Mouse (Mus musculus) embryonic facial prominence, embryonic 11.5 days (tissue): ENCODE measurements around the gene Slc16a1. TPM values are rescaled to one million over a fixed set of nuclear protein-coding genes. Genes with fewer than 3 reads are reported as not detected.
"Not testable (repeated sequence)": the region's sequence is repeated elsewhere in the genome, so short reads cannot be mapped to it uniquely, and the experiment has no call there.

Experiments used
- ATAC-seq: fragments of 200-750 bp; cut with Nextera tagmentation; replicated peaks from 2 replicates; pipeline ENCODE4 v1.8.0; 2017; ENCODE audit warnings: low read depth; ENCODE audit not compliant: insufficient number of reproducible peaks, low FRiP score, low TSS enrichment
- DNase-seq: peaks from one replicate; pipeline ENCODE4 v3.0.0-alpha.2; 2015; ENCODE audit warnings: low spot score
- H3K27ac ChIP-seq: fragments of 300-500 bp; sonication (generic); replicated peaks from 2 replicates; pipeline ENCODE4 v1.5.1; 2014; ENCODE audit warnings: mild to moderate bottlenecking, low read depth, low read length, control low read depth
- H3K27me3 ChIP-seq: fragments of 300-500 bp; sonication (generic); 2 replicates; pipeline ENCODE4 v1.6.1; 2014; ENCODE audit warnings: mild to moderate bottlenecking, low read length, moderate library complexity, mixed read lengths; ENCODE audit not compliant: control insufficient read depth, insufficient read depth
- H3K36me3 ChIP-seq: fragments of 300-500 bp; sonication (generic); replicated peaks from 2 replicates; pipeline ENCODE4 v1.6.1; 2014; ENCODE audit warnings: low read depth, mild to moderate bottlenecking, low read length, moderate library complexity, mixed read lengths; ENCODE audit not compliant: control insufficient read depth, insufficient read depth
- H3K4me1 ChIP-seq: fragments of 300-500 bp; sonication (generic); 2 replicates; pipeline ENCODE4 v1.6.1; 2014; ENCODE audit warnings: low read length, mixed read lengths; ENCODE audit not compliant: control insufficient read depth, insufficient read depth
- H3K4me2 ChIP-seq: fragments of 300-500 bp; sonication (generic); 2 replicates; pipeline ENCODE4 v1.6.1; 2014; ENCODE audit warnings: low read depth, mild to moderate bottlenecking, control low read depth, low read length, moderate library complexity
- H3K4me3 ChIP-seq: fragments of 300-500 bp; sonication (generic); 2 replicates; pipeline ENCODE4 v1.5.1; 2014; ENCODE audit warnings: low read depth, low read length, control low read depth
- H3K9ac ChIP-seq: fragments of 300-500 bp; sonication (generic); replicated peaks from 2 replicates; pipeline ENCODE4 v1.6.1; 2014; ENCODE audit warnings: mild to moderate bottlenecking, control low read depth, low read length
- H3K9me3 ChIP-seq: fragments of 300-500 bp; sonication (generic); replicated peaks from 2 replicates; pipeline ENCODE4 v1.6.1; 2016; ENCODE audit warnings: mild to moderate bottlenecking, low read length, inconsistent platforms, mixed read lengths; ENCODE audit not compliant: control insufficient read depth
- WGBS: fragments of 180-500 bp; shearing (Covaris S2); extraction: QIAGEN DNeasy Blood & Tissue Kit; methylation state at CpG from one replicate; pipeline ENCODE4 v1.1.7; 2014; 5-methylcytosine and 5-hydroxymethylcytosine counted together
- polyA plus RNA-seq: library from polyadenylated mRNA; unstranded; fragments of >200 nt; fragmentation: Nextera tagmentation; extraction: Ambion mirVana; gene quantifications from 2 replicates; pipeline ENCODE4 v1.2.1, GENCODE M21; 2014

Gene Slc16a1
- polyA plus RNA-seq, 1 experiment from 2014 or later, result 46.6 TPM

DNA sequence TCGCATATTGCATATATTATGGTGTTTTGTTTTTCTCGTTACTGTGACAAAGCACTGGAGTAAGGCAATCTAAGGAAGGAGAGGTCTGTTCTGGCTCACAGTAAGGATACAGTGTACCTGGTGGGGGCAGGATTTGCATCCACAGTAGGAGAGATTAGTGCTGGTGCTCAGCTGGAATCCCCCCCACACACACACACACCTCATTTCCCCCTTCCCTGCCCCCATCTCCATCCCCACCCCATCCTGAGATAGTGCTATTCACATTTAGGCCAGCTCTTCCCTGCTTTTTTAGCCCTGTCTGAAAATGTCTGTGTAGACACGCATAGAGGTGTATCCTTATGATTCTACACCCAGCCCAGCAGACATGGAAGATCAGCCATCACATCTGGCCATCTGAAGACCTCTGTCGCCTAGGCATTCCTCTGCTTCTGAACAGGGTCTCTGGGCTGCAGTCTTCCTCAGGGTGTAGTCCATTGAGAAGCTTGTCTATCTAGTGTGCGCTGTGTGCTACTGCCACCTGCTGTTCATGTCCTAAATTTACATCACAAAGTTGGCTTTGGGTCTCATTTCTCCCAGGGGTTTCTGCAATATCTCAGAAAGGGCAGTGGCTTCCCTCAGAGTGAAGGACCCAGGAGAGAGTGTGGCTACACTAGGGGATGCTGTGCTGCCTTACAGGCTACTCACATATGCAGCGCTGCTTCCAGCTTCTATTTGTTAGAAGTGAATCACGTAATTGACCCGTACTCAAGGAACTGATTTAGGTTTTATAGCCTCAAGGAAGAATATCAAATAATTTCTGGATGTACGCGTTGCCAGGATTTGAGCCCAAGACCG lies 44.4 kb downstream of the Slc16a1 start:
- Histone ChIP-seq H3K9ac (no peak overlapping the region), H3K27me3 (no peaks in the 10 kb centered on the region), H3K4me1 (no peaks in the 10 kb centered on the region), H3K36me3 (no peaks in the 10 kb centered on the region), H3K4me3 (no peak overlapping the region), H3K27ac (no peak overlapping the region), H3K9me3 (no peaks in the 10 kb centered on the region), H3K4me2 (no peak overlapping the region)
- DNase-seq, result peak; percentile 85
- 59% methylated on average over 11 of the region's 11 CpGs for WGBS
- peak; percentile 72; the same call in 1 of the 2 replicates for ATAC-seq

DNA sequence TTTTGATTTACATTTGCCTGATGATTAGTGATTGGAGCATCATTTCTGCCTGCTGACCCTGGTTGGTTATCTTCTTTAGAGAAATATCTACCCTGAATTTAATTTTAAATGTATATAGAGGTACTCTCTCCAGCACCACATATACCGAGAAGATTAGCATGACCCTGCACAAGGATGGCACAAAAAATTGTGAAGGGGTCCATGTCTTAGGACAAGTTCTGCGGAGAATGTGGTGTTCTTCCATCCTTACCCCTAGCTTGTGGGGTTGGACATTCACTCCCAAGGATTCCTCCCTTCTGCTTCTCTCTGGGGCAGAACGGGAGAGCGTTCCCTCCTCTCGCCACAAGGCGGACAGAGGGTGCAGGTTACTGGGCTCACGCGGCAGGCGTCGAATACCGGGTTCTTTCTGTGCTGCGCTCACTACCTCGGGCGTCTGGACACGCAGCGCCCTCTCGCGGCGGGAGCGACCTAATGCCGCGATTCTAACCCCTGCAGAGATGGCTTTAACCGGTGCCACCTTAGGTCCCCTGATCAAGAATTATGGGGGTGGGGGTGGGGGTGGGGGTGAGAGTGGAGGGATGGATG lies 62.4 kb downstream of the Slc16a1 start:
- Histone ChIP-seq H3K9me3 (no peaks in the 10 kb centered on the region), H3K27me3 (no peaks in the 10 kb centered on the region), H3K27ac (no peak overlapping the region), H3K4me1 (no peaks in the 10 kb centered on the region), H3K4me2 (no peak overlapping the region), H3K4me3 (no peak overlapping the region), H3K36me3 (no peaks in the 10 kb centered on the region), H3K9ac (no peak overlapping the region)
- DNase-seq (peak; percentile 93), ATAC-seq (peak; percentile 79)
- 6% methylated on average over 23 of the region's 23 CpGs for WGBS

DNA sequence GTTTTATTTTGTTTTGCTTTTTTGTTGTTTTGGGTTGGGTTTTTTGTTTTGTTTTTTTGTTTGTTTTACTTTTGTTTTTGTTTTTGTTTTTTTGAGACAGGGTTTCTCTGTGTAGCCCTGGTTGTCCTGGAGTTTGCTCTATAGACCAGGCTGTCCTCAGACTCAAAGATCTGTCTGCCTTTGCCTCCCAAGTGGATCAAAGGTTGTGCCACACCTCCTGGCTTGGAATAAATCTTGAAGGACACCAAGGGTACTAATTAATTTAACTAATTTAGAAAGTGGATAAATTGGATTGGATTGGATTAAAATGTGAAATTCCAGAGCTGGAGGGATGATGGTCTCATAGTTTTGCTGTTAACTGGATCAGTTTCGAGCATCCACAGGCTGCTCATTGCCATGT lies 63.3 kb downstream of the Slc16a1 start:
- Histone ChIP-seq H3K27me3 (no peaks in the 10 kb centered on the region), H3K4me1 (no peaks in the 10 kb centered on the region), H3K9me3 (no peaks in the 10 kb centered on the region), H3K4me3 (no peak overlapping the region), H3K36me3 (no peaks in the 10 kb centered on the region), H3K9ac (no peak overlapping the region), H3K4me2 (no peak overlapping the region), H3K27ac (no peak overlapping the region)
- DNase-seq (no peak), ATAC-seq (no peak)
- 87% methylated on average over 1 of the region's 1 CpGs for WGBS

DNA sequence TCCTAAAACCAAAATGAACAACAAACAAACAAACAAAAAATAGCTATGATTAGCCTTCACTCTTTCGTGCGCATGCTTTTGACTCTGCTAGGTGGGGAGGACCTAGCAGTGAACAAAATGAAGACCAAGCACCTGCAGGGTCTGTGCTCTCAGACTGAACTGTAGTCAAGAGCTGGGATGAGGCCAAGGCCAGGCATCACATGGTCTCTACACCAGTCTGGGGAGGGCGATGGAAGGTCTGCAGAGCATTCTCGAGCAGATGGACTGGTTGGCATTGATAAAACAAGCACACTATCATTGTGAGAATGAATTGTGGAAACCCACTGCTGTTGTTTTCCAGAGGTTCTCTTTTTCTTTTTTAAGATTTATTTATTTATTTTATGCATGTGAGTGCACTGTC lies 65.5 kb downstream of the Slc16a1 start:
- Histone ChIP-seq H3K27me3 (no peaks in the 10 kb centered on the region), H3K4me3 (no peak overlapping the region), H3K9me3 (no peaks in the 10 kb centered on the region), H3K4me1 (no peaks in the 10 kb centered on the region), H3K27ac (no peak overlapping the region), H3K36me3 (no peaks in the 10 kb centered on the region), H3K4me2 (no peak overlapping the region), H3K9ac (no peak overlapping the region)
- ATAC-seq, result no peak
- WGBS, result 91% methylated on average over 4 of the region's 4 CpGs
- DNase-seq, result no peak

DNA sequence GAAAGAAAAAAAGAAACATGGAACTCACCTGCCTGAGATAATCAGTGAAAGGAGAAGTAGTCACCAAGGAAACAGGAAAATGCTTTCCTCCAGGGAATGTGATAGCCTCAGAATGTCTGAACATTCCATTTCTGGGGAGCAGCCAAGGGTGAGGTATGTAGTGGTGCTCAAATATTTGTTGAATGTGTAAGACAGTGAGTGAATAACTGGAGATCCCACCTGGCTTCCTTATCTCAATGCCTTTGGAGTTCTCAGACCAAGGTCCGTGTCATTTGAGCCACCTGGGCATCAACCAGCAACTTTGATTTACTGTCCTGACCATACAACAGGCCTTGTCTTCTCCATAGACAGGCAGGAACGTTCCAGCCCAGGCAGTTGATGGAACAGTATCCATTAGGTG lies 68.0 kb downstream of the Slc16a1 start:
- H3K27me3 ChIP-seq, result no peaks in the 10 kb centered on the region
- DNase-seq, result no peak

DNA sequence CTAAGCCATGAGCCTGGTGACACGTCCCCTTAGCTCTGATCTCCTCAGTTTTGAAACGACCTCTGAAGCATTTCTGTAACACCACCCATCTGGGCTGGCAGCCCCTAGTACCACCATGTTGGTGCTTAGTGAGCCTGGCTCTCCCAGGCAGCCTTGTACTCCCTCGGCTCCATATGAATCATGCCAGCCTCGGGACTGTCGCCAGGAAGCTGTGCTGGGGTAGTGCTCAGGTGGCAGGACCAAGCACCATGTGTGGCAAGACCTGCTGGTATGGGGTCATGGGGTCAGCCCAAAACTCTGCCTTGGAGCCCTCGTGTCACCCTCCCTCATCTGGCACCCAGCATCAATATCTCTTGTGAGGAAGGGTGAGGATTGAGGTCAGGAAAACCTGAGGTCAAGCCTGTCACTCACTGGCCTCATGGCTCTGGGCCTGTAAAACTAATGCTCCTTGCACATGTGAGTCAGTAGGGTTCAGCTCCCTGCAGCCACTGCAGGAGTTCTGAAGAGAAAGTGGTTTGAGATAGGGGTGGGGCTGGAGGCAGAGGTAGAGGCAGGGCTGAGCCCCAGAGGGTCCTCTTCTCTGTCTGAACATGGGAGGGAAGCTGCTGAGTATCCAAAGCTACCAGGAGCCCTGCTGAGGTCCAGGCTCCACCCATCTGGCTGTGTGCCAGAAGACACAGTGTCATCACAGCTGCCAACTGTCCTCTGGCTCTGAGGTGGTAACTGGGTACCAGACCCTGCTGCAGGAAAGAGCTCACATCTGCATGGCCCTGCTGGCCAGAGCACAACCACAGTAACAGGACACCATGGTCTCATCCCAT lies 68.7 kb downstream of the Slc16a1 start:
- peak; percentile 68 for ATAC-seq
- H3K27ac ChIP-seq, H3K4me1 ChIP-seq, H3K36me3 ChIP-seq, H3K9me3 ChIP-seq, H3K4me3 ChIP-seq, H3K27me3 ChIP-seq, H3K4me2 ChIP-seq, DNase-seq, H3K9ac ChIP-seq: not testable (repeated sequence)
- WGBS, result 68% methylated on average over 6 of the region's 6 CpGs

More for the DNA sequence above, 68.0 kb downstream of the Slc16a1 start:
- Histone ChIP-seq H3K9ac (no peak overlapping the region), H3K27ac (no peak overlapping the region), H3K9me3 (no peaks in the 10 kb centered on the region), H3K4me3 (no peak overlapping the region), H3K4me2 (no peak overlapping the region), H3K4me1 (no peaks in the 10 kb centered on the region), H3K36me3 (no peaks in the 10 kb centered on the region)
- 84% methylated on average over 2 of the region's 2 CpGs for WGBS
- no peak for ATAC-seq

DNA sequence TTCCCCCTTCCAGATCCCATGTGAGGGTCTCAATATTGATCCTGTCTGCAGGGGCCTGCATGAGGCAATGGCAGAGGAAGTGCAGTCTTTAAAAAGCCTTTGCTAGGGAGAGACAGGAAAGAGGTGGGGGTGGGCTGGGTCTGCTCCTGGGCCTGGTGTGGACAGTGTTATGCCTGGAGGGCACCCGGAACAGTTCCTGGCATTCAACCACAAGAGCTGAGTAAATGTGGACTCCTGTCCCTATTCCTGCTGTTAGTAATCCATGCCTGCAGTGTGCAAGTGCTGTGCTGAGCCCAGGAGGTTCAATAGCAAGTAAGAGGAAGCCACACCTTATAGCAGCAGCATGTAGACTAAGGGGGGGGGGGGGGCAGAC lies 69.3 kb downstream of the Slc16a1 start:
- H3K27ac ChIP-seq, H3K36me3 ChIP-seq, H3K27me3 ChIP-seq, H3K9me3 ChIP-seq, H3K4me3 ChIP-seq, H3K9ac ChIP-seq, H3K4me1 ChIP-seq, DNase-seq, H3K4me2 ChIP-seq: not testable (repeated sequence)
- 44% methylated on average over 1 of the region's 1 CpGs for WGBS
- peak; percentile 20; the same call in 1 of the 2 replicates for ATAC-seq
